Mouse (Mus musculus) CD8-positive naive resting alpha-beta T cell, adult 2 months (primary cell): Measurements from ENCODE around the gene Vmn1r9.
"Not testable (repeated sequence)": the region's sequence is repeated elsewhere in the genome, so short reads cannot be mapped to it uniquely, and the experiment has no call there.

Source experiments
- DNase-seq, 2 experiments: peaks; one replicate each; pipeline ENCODE4 v3.0.0; 2022; ENCODE audit warnings: low read depth in 2 of 2, low spot score in 2 of 2

Gene Vmn1r9

DNA sequence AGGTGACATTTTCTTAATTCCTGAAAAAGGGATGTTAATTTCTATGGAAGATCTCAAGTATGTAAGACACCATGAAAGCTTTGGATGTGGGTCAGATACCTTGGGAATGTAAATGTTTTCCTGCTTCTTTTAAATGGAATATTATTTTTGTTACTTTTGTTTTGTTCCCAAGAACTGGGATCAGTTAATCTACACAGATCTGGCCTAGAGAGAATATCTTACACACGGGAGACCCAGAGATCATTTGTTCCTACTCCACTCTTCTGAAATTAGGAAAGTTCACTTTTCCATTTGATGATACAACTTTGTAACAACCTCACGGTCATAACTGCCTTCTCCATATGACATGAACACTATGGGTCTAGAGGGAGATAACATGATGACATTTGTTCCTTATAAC, at the start of gene Vmn1r9:
Vmn1r9 (plus strand) TSS at position 301 of the 400 bp plus-strand sequence.
- DNase-seq, result no peak

DNA sequence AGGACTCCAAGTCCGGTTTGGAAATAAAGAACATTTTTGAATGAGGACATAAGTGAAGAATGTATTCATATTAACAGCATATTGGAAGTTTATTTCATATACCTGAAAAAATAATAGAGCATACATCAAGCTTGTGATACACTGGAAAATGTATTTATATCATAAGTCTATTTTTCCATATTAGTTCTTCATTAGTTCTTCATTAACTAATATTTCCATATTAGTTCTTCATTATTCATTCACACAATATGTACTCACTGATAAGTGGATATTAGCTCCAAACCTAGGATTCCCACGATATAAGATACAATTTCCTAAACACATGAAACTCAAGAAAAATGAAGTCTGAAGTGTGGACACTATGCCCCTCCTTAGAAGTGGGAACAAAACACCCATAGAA, 41.4 kb upstream of the Vmn1r9 start, which contains the start of gene Vmn1r7:
Vmn1r7 (minus strand) TSS at position 101 of the 400 bp plus-strand sequence.
- not testable (repeated sequence) for DNase-seq

- no peak for DNase-seq
Measured at GRCm38 (mm10) chr6:57031984-57032383, 34.6 kb upstream of the Vmn1r9 start, which contains the start of gene Vmn1r8. Gene Vmn1r8, plus strand, starts transcription at chr6:57032284.

- no peak for DNase-seq
Measured at GRCm38 (mm10) chr6:57034674-57035073, 31.9 kb upstream of the Vmn1r9 start.

GRCm38 (mm10) chr6:57063730-57064129, 2.9 kb upstream of the Vmn1r9 start:
- peak in 1 of 2 experiments; percentile 3 for DNase-seq

GRCm38 (mm10) chr6:57106358-57106757, 39.8 kb downstream of the Vmn1r9 start:
- DNase-seq, result no peak

- no peak for DNase-seq
Measured at GRCm38 (mm10) chr6:57109154-57109553, 42.6 kb downstream of the Vmn1r9 start, which contains the start of gene Vmn1r10. Gene Vmn1r10, plus strand, starts transcription at chr6:57109454.
